Mouse (Mus musculus): ENCODE results near the gene Il15ra.

Gene Il15ra

DNA sequence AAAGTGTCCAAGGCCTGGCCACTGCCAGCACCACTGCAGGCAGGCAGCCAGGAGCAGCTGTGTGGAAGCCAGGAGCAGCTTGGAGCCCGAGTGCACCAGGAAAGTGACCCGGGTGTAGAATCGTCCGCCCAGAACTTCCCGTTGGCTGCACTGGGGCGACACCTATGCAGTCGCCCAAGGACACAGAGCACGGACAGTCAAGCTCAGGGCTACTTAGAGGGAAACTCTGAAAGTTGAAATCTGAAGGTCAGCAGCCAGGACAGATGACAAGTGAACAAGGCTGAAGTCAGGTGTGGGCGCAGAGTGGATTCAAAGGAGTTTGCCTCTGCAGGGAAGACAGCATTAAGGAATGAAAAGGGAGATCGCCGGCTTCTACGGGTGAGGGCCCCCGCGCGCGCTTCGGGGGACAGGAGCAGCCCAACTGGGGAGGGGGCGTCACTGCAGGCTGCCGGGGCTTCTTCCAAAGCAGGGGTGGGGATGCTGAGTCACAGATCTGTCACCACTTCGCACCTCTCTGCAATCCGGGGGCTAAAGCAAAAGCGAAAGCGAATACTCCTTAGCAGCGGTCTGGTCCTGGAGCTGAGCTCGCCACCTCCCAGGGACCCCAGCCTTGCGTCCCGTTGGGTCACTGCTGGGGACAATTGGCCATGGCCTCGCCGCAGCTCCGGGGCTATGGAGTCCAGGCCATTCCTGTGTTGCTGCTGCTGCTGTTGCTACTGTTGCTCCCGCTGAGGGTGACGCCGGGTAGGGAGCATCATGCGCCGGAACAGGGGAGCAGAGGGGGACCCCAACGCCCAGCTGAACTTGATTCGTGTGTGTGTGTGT, at the start of gene Il15ra:
TSS of gene Il15ra (plus strand) at position 90 of the 825 bp plus-strand sequence.
- DNase-seq (ENCODE audit: low spot score), result peak; percentile 87

DNA sequence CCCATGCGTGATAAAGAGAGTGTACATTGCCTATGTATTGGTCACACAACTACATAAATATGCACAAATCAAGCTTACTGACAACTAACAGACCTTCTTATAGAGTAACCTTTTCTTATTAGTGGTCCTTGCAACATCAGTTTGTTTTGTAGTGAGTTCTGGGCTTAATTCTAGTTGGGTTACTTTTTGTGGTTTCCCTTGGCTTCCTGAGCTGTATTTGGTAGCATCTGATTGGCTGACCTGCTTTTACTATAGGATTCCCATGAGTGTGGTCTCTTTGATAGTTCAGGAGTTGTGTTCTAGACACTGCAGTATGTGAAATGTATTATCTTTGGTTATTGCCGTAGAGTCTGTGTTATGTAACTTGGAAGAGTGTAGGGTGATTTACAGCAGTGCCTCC, 47.5 kb upstream of the Il15ra start:
- no peak for DNase-seq (ENCODE audit: low spot score)

DNA sequence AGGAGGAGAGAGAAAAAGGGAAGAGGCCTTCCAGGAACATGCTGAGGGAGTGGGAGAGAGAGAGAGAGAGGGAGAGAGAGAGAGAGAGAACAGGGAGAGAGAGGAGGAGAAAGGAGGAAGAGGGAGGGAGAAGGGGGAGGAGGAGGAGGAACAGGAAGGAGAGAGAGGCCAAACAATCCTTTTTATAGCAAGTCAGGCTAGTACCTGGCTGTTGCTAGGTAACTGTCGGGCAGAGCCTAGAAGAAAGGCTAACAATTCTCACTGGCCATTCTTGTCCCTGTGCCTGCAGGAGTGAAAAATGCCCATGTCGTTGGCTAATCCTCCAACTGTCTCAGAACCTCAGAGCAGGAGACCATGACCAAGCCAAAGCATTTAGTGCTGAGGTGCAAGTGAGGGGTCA, 45.8 kb upstream of the Il15ra start:
- DNase-seq (ENCODE audit: low spot score), result no peak

DNA sequence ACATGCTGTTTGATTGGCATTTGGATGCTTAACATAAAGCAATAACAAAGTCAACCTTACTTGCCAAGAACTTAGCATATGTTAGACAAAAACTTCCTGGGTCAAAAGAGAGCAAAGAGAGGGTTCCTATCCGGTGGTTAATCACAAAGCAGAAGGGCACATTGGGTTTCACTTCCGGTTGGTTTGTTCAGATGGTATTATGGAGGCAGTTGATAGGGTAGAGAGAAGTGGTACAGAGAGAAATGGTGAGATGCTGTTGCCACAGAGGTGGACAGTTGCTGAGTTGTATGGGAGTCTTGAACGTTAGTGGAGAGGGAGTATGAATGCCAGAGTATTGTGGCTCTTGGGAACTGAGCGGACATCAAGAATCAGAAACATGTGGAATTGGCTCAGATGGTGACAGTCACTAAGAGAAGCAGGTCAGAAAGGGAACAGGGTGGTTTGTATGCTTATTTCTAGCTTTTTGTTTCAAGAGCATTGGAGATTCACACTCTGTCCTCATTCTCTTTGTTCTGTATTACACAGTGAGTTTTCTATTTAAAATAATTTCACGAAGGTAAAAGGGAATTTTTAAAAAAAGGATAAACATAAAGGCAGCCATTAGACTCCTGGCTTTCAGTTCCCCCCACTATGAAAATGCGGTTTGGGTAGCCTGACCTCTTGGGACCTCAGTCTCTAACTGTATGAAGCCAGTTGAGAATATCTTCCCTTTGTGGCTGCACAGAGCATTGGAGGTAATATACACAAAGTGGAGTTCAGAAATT, 42.8 kb upstream of the Il15ra start:
- DNase-seq (ENCODE audit: low spot score), result no peak

DNA sequence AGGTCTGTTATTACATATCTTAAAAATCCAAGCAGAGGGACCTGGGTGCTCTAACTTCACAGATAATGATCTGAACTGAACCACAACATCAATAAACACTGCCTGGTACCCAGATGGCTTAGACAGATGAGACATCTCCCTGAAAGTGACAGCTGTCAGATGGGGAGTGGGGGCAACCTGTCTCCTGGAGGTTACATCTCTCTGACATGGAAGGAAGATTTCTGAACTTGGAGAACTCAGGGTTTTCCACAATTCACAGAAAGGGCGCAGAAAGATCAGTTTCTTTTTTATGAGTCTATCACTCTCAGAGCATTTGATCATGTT, 42.2 kb upstream of the Il15ra start:
- no peak for DNase-seq (ENCODE audit: low spot score)

DNA sequence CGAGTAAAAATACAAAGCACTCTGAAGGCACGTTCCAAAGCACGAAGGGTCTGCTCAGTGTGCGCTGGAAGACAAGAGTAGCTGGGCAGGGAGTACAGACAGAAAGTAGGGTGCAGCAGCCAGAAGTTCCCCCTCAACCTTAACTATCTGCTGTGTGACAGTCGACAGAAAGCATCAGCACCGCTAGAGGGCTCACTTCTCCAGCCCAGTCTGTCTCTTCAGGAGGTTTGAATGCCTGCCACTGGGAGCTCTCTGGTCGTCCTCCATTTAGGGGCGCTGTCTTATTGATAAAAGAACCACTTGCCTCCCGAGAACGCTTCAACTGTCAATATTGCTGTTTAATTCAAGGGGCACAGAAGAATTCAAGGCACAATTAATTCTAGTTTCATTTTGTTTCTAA, 41.1 kb upstream of the Il15ra start:
- DNase-seq (ENCODE audit: low spot score), result peak; percentile 88

DNA sequence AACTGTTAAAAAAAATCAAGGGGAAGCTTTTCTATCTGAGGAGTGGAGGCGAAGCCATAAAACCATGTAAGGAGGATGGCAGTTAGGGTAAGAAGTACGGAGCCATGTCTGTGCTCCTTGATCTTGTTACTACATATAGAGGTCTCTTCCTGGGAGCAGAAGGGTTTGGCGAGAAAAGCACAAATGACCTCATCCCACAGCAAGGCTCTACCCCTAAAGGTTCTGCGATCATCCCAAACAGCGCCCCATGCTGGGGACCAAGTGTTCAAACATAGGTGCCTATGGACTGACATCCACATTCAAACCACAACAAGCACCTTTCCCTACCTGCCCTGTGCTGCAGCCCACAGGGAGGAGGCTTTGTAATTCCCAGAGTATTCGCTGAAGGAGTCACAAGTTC, 40.7 kb upstream of the Il15ra start:
- peak; percentile 80 for DNase-seq (ENCODE audit: low spot score)

DNA sequence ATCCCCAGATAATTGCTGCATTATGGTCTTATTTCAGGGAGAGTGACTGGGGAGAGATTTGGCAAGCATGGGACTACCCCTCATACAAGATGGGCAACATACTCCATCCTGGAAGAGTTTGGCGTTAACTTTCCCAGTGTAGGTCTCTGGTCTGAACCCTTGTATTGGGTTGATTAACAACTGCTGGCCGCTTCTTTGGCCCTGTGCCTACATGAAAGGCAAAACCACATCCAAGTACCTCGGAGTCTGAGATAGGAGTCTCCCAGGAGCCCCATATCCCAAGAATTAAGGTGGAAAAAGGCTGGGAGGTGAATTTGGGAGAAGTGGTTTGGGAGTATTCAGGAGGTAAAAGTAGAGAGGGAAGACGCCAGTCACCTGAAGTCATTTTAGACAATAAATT, 40.3 kb upstream of the Il15ra start:
- no peak for DNase-seq (ENCODE audit: low spot score)

DNA sequence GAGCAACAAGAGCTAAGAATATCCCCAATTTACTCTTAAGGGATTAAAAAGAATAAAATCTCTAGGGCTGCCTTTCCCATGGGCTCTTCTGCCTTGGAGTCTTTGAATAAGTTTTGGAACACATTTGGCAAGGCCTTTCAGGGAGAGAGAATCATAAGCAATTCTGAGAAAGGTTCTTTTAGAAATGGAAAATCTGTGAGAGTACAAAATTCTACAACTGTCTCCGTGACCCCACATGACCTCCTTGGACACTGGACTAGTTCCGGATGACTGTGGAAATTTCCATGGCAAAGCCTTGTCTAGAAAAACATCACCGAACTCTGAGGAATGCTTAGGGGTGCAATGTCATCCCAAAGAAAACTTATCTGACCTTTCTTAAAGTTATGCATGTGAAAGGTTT, 39.8 kb upstream of the Il15ra start:
- DNase-seq (ENCODE audit: low spot score), result no peak

DNA sequence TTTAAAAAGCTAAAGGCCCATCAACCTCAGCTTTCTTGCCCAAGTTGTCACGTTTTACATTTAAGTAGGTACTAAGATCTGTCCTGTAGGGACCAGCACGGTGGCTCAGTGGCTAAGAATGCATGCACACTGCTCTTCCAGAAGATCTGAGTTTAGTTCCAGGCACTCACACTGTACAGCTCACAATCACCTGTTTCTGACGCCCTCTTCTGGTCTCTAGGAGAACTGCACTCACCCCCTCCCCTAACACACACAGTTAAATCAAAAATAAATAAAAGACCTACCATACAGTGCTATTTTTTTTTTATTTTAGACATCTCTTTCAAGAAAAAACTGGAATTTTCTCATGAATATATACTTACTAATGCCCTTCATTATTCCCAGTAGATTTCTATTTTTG, 32.9 kb upstream of the Il15ra start:
- peak; percentile 46 for DNase-seq (ENCODE audit: low spot score)

DNA sequence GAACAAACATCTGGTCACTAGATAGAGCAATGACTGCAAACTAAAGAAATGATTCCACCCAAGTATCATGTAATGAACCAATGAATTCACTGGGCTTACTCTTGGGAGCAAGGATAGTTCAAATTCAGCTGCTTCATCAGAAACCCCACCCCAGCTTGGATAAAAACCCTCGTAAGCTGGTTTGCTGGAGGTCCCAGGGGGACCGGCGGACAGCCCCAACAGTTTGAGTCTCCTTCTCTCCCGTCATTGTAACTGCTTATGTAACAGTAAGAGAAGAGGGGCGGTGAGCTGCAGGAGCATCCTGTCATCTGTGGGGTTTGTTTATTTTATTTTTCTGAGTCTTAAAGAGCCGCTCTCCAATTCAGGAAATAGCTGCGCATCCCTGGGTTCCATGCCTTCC, 25.5 kb upstream of the Il15ra start:
- peak; percentile 31 for DNase-seq (ENCODE audit: low spot score)

DNA sequence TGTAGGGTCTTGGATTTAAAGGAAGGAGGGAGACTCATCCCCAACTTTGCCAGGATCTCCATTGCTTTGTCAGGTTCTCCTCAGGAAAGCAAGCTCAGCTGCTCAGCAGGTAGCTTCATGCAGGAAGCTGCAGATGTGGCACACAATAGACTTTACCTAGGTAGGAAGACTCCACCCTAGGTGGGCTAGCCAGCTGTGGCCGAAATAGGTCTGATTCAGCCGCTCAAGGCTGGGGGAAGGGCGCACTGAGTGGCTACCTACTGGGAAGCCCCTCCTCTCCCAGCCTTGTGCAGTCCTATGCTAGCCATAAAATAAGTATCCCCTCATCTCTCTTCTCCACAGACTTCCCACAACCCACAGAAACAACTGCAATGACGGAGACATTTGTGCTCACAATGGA, 22.4 kb upstream of the Il15ra start:
- peak; percentile 25 for DNase-seq (ENCODE audit: low spot score)

DNA sequence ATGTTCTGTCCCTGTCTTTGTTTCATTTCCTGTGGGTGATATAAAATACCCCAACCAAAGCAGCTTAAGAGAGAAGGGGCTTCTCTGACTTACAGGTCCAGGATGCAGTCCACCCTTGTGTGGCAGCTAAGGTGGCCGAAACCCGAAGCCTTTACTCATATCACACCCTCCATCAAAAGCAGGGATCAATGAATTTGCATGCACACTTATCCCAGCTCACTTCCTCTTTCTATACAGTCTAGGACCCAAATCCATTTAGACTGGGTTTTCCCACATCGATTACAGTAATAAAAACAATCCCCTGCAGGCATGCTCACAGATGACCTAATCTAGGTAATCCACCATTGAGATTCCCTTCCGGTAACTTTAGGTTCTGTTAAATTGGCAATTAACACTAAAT, 18.6 kb upstream of the Il15ra start:
- peak; percentile 16 for DNase-seq (ENCODE audit: low spot score)

DNA sequence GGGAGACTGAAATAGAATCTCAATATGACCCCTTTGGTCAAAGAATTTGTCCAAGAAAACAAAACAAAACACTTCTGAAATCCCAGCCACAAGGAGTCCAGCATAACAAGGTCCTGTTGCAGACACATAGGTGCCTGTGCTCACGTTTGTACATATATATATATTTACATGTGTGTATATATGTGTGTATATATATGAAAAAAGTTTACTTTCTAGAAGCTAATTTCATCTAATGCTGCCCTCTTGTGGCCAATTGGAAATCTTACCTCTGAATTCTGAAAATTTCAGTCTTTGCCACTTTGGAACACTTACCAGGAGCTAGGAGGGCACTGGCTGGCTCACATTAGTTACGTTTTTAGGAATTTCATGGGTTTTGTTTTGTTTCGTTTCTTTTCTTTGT, 17.7 kb upstream of the Il15ra start:
- DNase-seq (ENCODE audit: low spot score), result peak; percentile 31

DNA sequence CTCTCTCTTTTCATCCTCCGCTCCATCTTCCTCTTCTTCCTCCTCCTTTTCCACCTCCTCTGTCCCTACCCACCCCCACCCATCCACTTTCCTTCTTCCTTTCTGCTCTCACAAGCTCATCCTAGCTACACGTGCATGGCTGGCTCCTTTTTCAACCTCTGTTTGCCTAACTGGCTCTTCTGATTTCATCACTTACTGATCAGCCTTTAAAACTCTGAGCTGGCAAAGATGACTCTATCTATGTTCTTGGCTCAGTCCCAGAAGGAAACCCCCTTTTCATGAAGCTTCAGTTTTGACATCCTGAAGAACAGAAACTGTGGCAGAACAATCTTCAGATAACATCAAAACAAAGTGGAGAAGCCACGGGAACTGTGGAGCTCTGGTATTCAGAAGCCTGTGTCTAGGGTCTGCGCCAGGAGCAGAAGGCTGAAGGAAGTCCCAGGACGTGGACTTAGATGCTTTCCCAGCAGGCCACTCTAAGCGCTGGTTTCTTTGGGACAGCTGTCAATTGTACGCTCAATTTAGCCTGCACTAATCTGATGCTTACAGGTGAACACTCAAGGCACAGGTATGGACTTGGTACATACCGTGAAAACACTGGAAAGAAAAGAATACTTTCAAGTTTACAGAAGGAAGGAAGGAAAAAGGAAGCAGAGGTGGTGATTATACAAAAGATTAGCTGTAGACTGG, 14.7 kb upstream of the Il15ra start:
- DNase-seq (ENCODE audit: low spot score), result peak; percentile 16

DNA sequence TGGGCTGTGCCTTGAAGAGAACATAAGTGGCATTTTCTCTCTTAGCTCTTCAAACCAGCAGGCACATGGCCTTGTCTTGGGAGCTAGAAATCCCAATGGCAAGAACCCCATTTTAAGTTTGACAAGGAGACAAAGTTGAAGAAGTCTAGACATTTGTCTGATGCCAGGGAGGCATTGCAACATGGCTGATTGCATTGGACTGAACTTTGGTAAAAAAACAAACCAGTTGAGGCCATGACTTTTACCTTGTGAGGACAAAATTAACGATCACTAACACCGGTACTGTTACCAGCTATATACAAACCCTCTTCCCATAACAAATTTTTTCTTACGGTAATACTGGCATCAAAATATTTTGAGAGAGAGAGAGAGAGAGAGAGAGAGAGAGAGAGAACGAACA, 11.7 kb upstream of the Il15ra start:
- DNase-seq (ENCODE audit: low spot score), result no peak

DNA sequence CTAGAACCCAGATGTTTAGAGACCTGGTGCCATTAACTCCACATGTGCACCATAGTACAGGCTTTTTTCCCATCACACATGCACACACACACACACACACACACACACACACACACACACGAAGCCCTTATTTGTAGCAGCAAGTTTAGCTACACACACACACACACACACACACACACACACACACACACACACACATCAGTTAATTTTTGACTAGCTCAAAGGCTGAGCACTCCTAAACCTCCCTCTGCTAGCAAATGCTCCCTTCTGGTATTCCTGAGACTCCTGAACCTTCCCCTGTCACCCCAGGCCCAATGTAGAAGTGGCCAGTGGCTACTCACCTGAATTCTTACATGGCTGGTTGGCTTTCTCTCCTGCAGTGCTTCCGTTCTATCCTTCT, 11.0 kb upstream of the Il15ra start:
- no peak for DNase-seq (ENCODE audit: low spot score)

DNA sequence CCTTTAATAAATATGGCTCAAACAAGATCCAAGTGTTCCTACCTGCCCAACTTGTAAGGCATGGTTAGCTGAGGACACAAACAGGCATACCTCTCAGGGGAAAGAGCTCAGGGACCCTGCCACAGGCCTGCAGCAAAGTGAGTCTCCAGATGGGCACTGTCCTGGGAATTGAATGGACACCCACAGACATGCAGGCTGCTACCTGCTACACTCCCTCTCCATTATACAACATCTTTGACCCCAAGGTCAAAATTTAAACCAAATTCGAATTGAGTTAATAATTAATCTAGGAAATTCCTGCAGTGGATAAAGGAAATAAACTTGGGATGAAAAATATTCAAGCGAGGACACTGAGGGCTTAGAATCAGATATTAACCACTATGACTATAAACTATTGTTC, 9.2 kb upstream of the Il15ra start:
- no peak for DNase-seq (ENCODE audit: low spot score)

DNA sequence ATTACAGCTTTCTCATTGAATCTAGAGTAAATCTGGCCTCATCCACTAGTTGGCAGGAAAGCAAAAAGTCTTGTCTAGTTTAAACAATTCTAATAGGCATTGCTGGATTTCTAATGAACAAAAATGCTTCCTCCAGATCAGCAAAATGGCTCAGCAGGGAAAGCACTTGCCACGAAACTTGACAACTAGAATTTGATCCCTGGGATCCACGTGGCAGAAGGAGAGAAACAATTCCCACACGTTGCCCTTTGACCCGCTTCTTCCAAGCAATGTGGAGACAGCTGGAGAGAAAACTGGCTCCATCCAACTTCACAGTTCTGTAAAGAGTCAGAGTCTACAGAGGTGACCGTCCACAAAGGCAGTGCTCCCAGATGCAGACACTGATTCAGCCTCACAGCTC, 6.1 kb upstream of the Il15ra start:
- DNase-seq (ENCODE audit: low spot score), result no peak

DNA sequence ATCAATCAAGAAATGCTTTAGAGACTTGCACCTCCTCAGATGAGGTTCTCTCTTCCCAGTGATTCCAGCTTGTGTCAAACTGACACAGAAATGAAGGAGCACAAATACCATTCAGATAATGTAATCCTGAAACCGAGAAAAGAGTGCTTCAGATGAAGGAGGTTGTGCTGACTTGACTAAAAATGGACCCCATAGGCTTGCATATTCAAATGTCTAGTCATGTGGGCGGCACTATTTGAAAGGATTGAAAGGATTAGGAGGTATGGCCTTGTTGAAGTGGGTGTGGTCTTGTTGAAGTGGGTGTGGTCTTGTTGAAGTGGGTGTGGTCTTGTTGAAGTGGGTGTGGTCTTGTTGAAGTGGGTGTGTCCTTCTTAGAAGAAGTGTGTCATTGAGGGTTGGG, 5.2 kb upstream of the Il15ra start:
- DNase-seq (ENCODE audit: low spot score), result no peak

DNA sequence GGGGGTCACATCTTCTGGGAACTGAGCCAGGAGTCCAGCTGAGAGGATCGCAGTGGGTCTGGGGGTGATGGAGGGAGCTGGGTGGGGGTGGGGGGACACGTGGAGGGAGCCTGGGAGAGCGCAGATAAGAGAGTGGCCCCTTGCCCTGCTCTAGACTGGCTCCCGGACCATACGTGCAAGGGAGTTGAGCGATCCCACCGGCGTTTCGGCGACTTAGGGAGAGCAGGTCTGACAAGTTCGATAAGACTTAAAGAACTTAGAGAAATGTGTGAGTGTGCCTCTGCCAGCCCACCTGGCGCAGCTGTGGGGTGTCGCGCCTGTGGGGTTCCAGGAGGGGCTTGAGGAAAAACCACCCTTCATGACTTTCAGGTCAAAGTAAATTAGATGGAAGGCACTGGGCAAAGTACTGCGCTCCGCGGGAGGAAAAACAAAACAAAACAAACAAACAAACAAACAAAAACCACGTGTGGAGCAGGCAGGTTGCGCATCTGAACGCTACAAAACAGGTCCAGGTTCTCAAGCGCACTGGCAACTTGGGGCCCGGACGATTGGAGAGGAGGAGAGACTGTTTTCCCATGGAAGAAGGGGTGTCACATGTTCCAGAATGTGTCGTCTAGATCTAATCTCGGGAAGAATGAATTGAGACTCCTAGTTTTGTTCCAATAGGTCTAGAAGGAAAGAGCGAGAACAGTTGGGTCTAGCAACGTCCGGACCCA, 1.1 kb downstream of the Il15ra start:
- DNase-seq (ENCODE audit: low spot score), result no peak

DNA sequence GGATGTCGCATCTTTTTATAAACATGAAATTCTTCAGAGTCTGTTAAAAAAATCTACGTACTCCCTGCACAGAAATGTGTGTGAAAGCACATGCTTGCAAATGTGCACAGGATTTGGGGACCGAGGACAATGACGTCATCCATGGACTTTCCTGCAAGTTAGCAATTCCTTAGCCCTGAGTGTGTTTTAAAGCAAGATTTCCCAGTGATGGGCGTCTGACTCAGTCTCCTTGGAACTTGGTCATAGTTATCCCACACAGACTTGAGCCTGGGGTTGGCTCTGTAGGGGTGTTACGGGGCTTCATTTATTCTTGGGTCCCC, 1.6 kb downstream of the Il15ra start:
- DNase-seq (ENCODE audit: low spot score), result no peak

DNA sequence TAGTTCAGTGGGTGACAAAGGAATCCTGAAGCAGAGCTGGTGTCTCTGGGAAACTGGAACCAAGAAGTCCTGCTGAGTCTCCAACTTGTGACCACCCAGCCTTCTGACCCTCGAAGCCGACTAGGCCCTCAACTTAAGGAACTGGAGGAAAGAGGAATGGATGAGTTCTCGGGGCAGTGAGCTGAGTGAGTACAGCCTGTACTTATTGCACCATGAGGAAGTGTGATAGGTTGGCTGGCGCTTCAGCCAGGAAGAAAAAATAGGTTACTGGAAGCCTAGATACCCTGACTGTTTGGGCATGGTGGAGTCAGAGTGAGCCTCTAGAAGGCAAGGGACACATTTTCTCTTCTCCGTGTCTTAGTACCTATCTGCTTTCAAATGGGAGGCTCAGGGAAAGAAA, 3.4 kb downstream of the Il15ra start:
- DNase-seq (ENCODE audit: low spot score), result no peak
